Mouse (Mus musculus) stomach, postnatal 0 days (tissue): ENCODE data around the gene Arhgap42.

Experiments
- CTCF ChIP-seq: IDR thresholded peaks from 2 replicates; pipeline ENCODE4 v1.5.1; 2016; ENCODE audit warnings: antibody characterized with exemption, low read depth, mild to moderate bottlenecking, moderate library complexity
- EP300 ChIP-seq: optimal IDR thresholded peaks from 2 replicates; pipeline ENCODE3; 2016; ENCODE audit warnings: antibody characterized with exemption

DNA sequence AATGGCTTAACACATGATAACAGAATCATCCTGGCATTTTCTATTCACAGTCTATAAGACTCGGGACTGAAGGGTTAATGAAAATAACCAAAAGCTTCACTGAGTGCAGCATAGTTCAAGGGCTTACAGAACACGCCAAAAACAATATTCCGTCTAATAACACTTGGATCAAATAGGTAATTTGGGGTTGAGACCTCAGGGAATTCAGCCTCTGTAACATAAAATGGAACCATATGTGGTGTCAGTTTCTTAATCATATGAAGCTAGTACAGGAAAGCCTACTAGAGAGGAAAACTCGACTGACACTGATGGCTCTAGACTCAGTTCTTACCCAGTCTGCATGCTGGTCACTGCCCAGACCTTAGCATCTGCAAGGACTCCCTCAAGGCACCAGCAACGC is 95.8 kb downstream of the Arhgap42 start:
- TF ChIP-seq CTCF (no peak), EP300 (no peak)
